Mouse (Mus musculus): Measurements from ENCODE around the gene Ptprq. TPM values are rescaled to one million over a fixed set of nuclear protein-coding genes. Genes with fewer than 3 reads are reported as not detected.

Gene Ptprq
- polyA plus RNA-seq (2015; fragmentation: Nextera tagmentation; extraction: Ambion mirVana) = 0.03 and 0.13 TPM in 2 replicates

GRCm38 (mm10) chr10:107719806-107720205 lies at the start of gene Ptprq:
Gene Ptprq, minus strand, starts transcription at chr10:107720051.

GRCm38 (mm10) chr10:107494568-107494967 lies 225.3 kb downstream of the Ptprq start, which contains the start of gene Myf6:
Gene Myf6, minus strand, starts transcription at chr10:107494737.

GRCm38 (mm10) chr10:107485870-107486269 lies 234.0 kb downstream of the Ptprq start, which contains the start of gene Myf5:
Gene Myf5, minus strand, starts transcription at chr10:107486134.

Small RNA genes within 50 kb of the gene (microRNA-seq; reads per million reads assigned to microRNA genes)
- not detected for gene Gm44403

Other genes starting within 250 kb of the Ptprq start
- gene Myf5, start 233.9 kb downstream of the Ptprq start, polyA plus RNA-seq (2015; fragmentation: Nextera tagmentation; extraction: Ambion mirVana) = not detected in 2 replicates
- gene Myf6, start 225.3 kb downstream of the Ptprq start, polyA plus RNA-seq (2015; fragmentation: Nextera tagmentation; extraction: Ambion mirVana) = not detected in 2 replicates
- gene Otogl, start 192.1 kb upstream of the Ptprq start, polyA plus RNA-seq (2015; fragmentation: Nextera tagmentation; extraction: Ambion mirVana) = 0.03 and 0.09 TPM in 2 replicates